Mouse (Mus musculus): ENCODE results near the gene Rtl3.

Gene Rtl3
- long read RNA-seq, experiment 1: 0 reads
- long read RNA-seq, experiment 2: 0 reads

DNA sequence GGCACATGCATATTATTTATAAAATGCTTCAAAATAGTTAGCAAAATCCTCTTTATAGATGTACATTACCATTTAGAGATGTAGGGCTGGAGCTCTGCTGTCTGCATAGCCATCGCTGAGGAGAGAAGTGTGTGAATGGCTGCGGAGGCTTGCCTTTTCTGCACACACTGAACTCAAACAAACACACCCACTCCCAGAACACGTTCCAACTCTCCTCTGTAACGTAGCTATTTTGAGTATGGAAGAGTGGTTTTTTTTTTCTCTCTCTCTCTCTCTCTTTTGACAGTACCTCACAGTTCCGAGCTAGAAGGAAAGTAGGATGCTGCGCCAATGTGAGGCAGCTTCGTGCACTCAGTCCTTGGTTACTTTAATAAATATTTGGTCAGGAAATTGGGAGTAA is at the start of gene Rtl3:
Rtl3 (minus strand) TSS at position 236 of the 400 bp plus-strand sequence.
- intact Hi-C loops (cut with DNase I): no loop called here

DNA sequence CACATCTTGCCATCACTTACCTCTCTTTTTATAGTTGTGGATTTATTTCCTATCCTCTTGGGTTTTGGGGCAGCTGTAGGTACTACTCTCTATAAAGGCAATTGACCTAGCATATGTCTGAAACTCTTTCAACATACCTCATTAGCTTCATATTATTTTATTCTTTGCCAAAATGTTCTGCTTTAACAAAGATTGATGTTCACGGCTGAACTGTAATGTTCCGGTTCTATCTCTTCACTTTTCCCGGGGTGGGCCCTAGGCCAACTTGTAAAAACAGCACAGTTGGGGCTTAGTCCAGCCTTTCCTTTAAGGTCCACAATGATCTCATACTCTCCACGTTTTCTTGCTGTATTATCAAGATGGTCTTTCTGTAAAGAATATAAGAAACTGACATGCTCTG is 31.9 kb upstream of the Rtl3 start:
- intact Hi-C loops (cut with DNase I): no loop called here

DNA sequence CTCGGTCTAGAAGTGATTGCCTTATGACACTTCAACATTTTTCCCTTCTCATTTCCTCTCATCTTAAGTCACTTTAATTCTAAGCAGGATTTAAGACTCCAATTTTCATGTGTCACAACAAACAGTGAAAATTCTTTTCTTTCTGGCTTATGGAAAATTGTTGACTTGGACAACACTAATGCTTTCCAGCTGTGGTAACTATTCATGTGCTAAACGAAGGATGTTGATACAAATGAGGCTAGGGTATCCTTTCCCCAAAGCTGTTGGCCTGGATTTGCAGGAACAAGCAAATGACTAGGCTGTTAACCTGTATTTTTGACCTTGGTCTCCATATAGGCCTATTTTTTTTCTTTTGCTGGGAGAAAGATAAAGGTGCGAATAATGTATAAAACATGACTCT is 31.4 kb upstream of the Rtl3 start:
- intact Hi-C loops (cut with DNase I): no loop called here

- intact Hi-C loops (cut with DNase I): no loop called here
These were observed 31.0 kb upstream of the Rtl3 start for GRCm38 (mm10) chrX:106871426-106871825.

DNA sequence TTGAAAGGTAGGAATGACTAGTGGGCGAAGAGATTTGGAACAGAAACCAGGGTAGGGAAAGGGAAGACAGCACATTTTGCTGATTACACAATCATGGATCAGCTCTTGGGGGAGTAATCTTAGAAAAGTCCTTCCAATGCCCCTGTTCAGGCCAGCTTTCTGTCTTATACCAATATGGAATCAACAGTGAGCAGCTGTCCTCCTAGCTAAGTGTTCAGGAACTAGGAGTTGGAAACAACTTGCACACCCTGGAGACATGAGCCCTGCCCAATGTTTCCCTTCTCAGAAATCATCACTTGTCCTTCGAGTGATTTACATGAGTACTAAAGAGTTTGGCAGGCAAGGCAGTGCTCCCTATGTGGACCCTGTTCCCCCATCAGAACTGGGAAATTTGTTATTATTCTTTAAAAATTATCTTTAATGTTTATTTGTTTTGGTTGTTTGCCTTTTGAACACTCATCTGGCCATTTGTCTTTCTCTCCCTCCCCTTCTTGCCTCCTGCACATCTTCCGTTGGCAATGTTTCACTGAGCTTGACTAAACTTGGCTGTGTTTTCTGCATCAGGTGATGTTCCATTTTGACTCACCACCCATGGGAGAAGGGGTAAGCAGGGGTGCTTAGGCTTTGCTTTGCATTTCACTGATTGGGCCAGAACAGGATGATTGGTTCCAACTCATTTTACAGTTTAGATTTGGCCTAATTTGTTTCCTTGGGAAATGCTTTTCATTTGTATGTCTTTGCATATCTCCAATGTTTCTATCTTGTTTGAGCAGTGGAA is 13.3 kb upstream of the Rtl3 start:
- intact Hi-C loops (cut with DNase I): no loop called here

- intact Hi-C loops (cut with DNase I): no loop called here
These were observed 853 bp downstream of the Rtl3 start for GRCm38 (mm10) chrX:106839591-106839990.

DNA sequence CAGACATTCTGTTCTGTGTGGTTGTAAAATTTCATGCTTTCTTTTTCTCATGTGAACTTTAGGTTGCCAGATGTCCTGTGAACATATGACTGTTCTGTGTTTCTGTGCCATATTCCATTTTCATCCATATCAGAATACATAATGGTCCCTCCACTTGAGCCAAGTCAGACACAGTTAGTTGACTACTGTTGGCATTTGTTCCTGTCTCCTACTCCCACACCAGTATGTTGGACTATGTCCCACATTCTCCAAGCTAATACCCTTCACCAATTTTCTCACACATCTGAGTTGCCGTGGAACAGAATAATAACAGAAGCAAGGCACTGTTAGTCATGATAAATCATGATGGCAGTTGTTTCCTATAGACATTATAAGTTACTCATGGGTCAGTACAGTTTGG is 9.9 kb downstream of the Rtl3 start:
- intact Hi-C loops (cut with DNase I): no loop called here

DNA sequence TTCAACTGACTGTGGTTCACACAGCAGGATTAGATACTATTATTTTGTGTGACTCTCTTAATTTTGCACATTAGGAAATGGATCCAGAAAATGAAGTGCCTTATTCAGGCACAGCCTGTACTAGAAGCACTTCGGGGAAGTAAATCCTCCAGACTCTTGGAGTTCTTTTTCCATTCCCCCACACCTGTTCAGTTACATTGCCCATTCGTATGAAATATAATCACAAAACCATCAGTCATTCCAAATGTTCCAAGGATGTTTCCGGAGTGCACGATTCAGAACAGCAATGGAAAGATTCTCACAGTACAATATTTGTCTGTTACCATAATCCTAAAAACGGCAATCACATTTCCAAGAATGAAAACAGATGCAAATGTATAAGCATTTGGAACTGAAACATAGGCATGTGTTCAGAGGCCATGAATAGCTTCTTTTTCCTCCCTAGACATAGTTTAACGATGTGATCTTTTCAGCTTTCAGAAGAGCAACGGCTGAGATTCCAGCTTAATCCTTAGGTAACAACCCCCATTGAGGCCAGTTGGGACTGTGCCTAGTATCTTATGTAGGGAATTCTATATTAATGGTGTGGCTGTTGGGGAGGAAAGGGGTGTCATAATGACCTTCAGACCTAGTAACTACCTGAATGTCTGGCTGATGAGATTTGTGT is 30.8 kb downstream of the Rtl3 start:
- intact Hi-C loops (cut with DNase I): no loop called here

DNA sequence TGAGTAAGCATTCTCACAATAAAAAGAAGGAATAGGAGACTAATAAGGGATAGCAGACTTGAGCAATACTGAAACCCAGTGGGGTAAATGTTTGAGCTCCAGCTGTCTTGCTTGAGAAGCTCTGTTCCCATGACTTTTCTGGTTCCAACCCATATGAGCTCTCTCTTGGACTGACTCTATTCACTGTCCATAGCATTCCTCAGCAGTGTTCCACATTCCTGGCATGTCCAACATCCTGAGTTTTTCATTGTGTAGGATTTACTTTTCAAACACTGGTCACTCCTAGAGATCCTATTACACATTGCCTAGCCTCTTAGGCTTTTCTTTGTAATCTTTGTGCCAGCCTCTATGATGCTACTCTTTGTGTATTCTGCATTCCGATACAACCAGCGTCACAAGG is 36.1 kb downstream of the Rtl3 start:
- intact Hi-C loops (cut with DNase I): no loop called here

GRCm38 (mm10) chrX:106794686-106795085 is 45.8 kb downstream of the Rtl3 start:
- intact Hi-C loops (cut with DNase I): loop anchor here (5.0 to 10.0 kb wide), 2 partner anchors 220 to 368 kb away; no protein-coding TSS in a partner anchor

Data from adrenal gland (tissue).